Mouse (Mus musculus): ENCODE results near the gene Itgam. TPM values are rescaled to one million over a fixed set of nuclear protein-coding genes. Genes with fewer than 3 reads are reported as not detected.
A peak's percentile ranks its signal among the peaks of the same experiment; 100 is the strongest.
"Not testable (repeated sequence)": the region's sequence is repeated elsewhere in the genome, so short reads cannot be mapped to it uniquely, and the experiment has no call there.

Itgam gene
- polyA plus RNA-seq, 1 experiment from 2014 or later, result 1.8 TPM

GRCm38 (mm10) chr7:128024932-128025331 is 37.5 kb upstream of the Itgam start:
- WGBS, result 83% methylated on average over 4 of the region's 4 CpGs
- no peak overlapping the region for H3K4me2 ChIP-seq
- H3K9me3 ChIP-seq (ENCODE audit: control insufficient read depth, low read length), result no peaks in the 10 kb centered on the region
- H3K36me3 ChIP-seq (ENCODE audit: control insufficient read depth, insufficient read depth, low read length), result no peaks in the 10 kb centered on the region
- no peaks in the 10 kb centered on the region for H3K27me3 ChIP-seq (replicated peaks; ENCODE audit: control insufficient read depth, insufficient read depth, low read length)
- H3K4me1 ChIP-seq (replicated peaks; ENCODE audit: control insufficient read depth, insufficient read depth, low read length), result no peaks in the 10 kb centered on the region
- no peak overlapping the region for H3K9ac ChIP-seq (ENCODE audit: low read depth, low read length)
- no peak overlapping the region for H3K4me3 ChIP-seq (ENCODE audit: low read depth, low read length)
- DNase-seq (ENCODE audit: low spot score) (no peak), ATAC-seq (replicated peaks; ENCODE audit: low FRiP score) (no peak)
- no peak overlapping the region for H3K27ac ChIP-seq (ENCODE audit: low read depth, low read length)

DNA sequence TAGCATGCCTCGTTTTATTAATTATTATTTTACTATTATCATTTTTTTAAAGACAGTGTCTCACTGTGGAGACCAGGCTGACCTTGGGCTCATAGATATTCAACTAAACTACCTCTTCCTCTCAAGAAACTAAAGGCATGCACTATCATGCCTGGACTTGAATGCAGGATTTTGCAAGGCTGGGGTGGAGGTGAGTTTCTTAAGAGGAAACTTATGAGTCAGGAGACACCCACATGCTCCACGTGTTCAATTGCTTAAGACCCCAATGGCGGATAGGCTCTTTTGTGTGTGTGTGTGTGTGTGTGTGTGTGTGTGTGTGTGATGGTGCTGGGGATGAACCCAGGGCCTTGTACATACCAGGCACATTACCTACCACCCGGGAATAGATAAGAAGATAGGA is 37.1 kb upstream of the Itgam start:
- H3K4me3 ChIP-seq (ENCODE audit: low read depth, low read length), result no peak overlapping the region
- no peak overlapping the region for H3K27ac ChIP-seq (ENCODE audit: low read depth, low read length)
- H3K4me1 ChIP-seq (replicated peaks; ENCODE audit: control insufficient read depth, insufficient read depth, low read length), result no peaks in the 10 kb centered on the region
- ATAC-seq (replicated peaks; ENCODE audit: low FRiP score) (no peak), DNase-seq (ENCODE audit: low spot score) (no peak)
- no peaks in the 10 kb centered on the region for H3K9me3 ChIP-seq (ENCODE audit: control insufficient read depth, low read length)
- H3K4me2 ChIP-seq, result no peak overlapping the region
- WGBS, result 74% methylated on average over 4 of the region's 4 CpGs
- H3K36me3 ChIP-seq (ENCODE audit: control insufficient read depth, insufficient read depth, low read length), result no peaks in the 10 kb centered on the region
- H3K27me3 ChIP-seq (replicated peaks; ENCODE audit: control insufficient read depth, insufficient read depth, low read length), result no peaks in the 10 kb centered on the region
- H3K9ac ChIP-seq (ENCODE audit: low read depth, low read length), result no peak overlapping the region

DNA sequence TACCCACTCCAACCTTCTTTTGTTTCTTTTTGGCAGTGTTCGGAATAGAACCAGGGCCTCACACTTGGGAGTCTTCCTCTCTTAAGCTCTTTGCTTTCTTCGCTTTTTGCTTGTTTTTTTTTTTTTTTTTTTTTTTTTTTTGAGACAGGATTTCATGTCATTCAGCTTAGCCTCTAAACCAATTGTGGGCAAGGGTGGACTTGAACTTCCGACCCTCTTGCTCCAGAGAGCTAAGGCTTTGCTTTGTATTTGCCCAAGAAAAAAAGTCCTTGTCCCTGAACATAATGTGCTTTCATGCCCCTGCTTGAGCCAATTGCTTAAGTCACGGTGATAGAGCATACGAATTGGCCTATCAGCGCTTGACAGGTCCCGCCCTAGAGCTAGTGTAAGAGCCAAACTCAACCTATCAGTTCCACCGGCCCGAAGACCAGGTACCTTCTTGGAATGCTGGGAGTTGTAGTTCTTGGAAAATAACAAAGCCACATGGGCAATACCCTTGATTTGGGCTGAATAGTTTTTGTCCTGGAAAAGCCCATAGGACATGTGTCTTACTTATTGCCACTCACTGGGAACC is 30.9 kb upstream of the Itgam start:
- H3K4me1 ChIP-seq (replicated peaks; ENCODE audit: control insufficient read depth, insufficient read depth, low read length), result no peaks in the 10 kb centered on the region
- H3K27me3 ChIP-seq (replicated peaks; ENCODE audit: control insufficient read depth, insufficient read depth, low read length), result no peaks in the 10 kb centered on the region
- peak; percentile 85 for ATAC-seq (replicated peaks; ENCODE audit: low FRiP score)
- DNase-seq (ENCODE audit: low spot score), result no peak
- H3K4me2 ChIP-seq, result no peak overlapping the region
- WGBS, result 46% methylated on average over 9 of the region's 9 CpGs
- no peak overlapping the region for H3K4me3 ChIP-seq (ENCODE audit: low read depth, low read length)
- H3K36me3 ChIP-seq (ENCODE audit: control insufficient read depth, insufficient read depth, low read length), result no peaks in the 10 kb centered on the region
- H3K27ac ChIP-seq (ENCODE audit: low read depth, low read length), result no peak overlapping the region
- no peaks in the 10 kb centered on the region for H3K9me3 ChIP-seq (ENCODE audit: control insufficient read depth, low read length)
- no peak overlapping the region for H3K9ac ChIP-seq (ENCODE audit: low read depth, low read length)

DNA sequence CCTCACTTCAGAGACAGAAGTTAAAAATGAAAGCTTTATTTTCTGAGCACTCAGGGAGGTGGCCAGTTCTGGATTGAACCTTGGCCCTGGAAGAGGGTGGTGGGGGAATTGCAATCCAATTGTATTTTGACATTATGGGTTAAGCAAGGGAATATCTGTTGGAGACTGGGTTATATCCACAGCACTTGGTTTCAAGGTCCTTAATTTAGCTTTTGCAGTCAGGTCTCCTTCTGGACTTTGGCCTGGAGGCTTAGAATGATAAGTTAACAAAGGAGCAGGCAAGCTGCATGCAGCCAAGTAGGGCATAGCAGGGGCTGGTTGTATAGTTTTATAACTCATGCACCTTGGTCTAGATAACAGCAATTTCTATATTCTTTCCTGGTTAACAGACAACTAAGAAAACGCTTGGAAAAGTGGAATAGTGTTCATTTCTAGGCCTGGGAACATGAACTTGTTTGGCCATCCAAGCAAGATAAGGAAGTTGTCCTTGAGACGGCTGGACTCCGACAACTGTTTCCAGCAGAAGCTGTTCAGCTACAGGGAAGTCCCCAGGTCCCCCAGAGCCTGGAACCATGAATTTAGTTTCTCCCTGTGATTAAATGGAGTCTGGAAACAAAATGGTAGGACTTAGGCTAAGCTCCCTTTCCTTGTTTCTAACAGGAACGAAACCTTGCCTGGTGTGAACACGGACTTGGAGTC is 30.0 kb upstream of the Itgam start:
- 80% methylated on average over 5 of the region's 5 CpGs for WGBS
- H3K9ac ChIP-seq (ENCODE audit: low read depth, low read length), result no peak overlapping the region
- DNase-seq (ENCODE audit: low spot score), result no peak
- no peaks in the 10 kb centered on the region for H3K4me1 ChIP-seq (replicated peaks; ENCODE audit: control insufficient read depth, insufficient read depth, low read length)
- no peak overlapping the region for H3K4me3 ChIP-seq (ENCODE audit: low read depth, low read length)
- H3K27ac ChIP-seq (ENCODE audit: low read depth, low read length), result no peak overlapping the region
- no peaks in the 10 kb centered on the region for H3K27me3 ChIP-seq (replicated peaks; ENCODE audit: control insufficient read depth, insufficient read depth, low read length)
- H3K4me2 ChIP-seq, result no peak overlapping the region
- no peaks in the 10 kb centered on the region for H3K9me3 ChIP-seq (ENCODE audit: control insufficient read depth, low read length)
- ATAC-seq (replicated peaks; ENCODE audit: low FRiP score), result no peak
- no peaks in the 10 kb centered on the region for H3K36me3 ChIP-seq (ENCODE audit: control insufficient read depth, insufficient read depth, low read length)

DNA sequence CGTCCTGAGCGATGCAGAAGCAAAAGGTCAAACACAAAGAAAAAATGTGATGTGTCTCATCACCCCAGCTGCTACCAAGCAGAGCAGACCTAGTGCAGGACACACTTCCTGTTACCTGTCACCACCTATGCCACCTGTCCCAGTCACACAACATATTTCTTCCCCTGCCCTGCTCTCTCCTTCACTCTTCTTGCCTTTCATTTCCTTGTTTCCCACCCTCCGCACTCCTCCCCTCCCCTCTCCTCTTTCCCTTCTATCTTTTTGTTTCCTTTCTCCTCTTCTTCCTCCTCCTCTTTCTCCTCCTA is 29.5 kb upstream of the Itgam start:
- no peak overlapping the region for H3K4me3 ChIP-seq (ENCODE audit: low read depth, low read length)
- no peaks in the 10 kb centered on the region for H3K36me3 ChIP-seq (ENCODE audit: control insufficient read depth, insufficient read depth, low read length)
- no peak for ATAC-seq (replicated peaks; ENCODE audit: low FRiP score)
- no peak overlapping the region for H3K9ac ChIP-seq (ENCODE audit: low read depth, low read length)
- no peaks in the 10 kb centered on the region for H3K4me1 ChIP-seq (replicated peaks; ENCODE audit: control insufficient read depth, insufficient read depth, low read length)
- no peak overlapping the region for H3K27ac ChIP-seq (ENCODE audit: low read depth, low read length)
- no peaks in the 10 kb centered on the region for H3K9me3 ChIP-seq (ENCODE audit: control insufficient read depth, low read length)
- H3K27me3 ChIP-seq (replicated peaks; ENCODE audit: control insufficient read depth, insufficient read depth, low read length), result no peaks in the 10 kb centered on the region
- DNase-seq (ENCODE audit: low spot score), result no peak
- H3K4me2 ChIP-seq, result no peak overlapping the region
- WGBS, result 96% methylated on average over 3 of the region's 3 CpGs

GRCm38 (mm10) chr7:128033616-128034015 is 28.8 kb upstream of the Itgam start:
- H3K27me3 ChIP-seq (replicated peaks; ENCODE audit: control insufficient read depth, insufficient read depth, low read length), result no peaks in the 10 kb centered on the region
- H3K4me1 ChIP-seq (replicated peaks; ENCODE audit: control insufficient read depth, insufficient read depth, low read length), result no peaks in the 10 kb centered on the region
- no peak overlapping the region for H3K27ac ChIP-seq (ENCODE audit: low read depth, low read length)
- H3K36me3 ChIP-seq (ENCODE audit: control insufficient read depth, insufficient read depth, low read length), result no peaks in the 10 kb centered on the region
- H3K9me3 ChIP-seq (ENCODE audit: control insufficient read depth, low read length), result no peaks in the 10 kb centered on the region
- ATAC-seq (replicated peaks; ENCODE audit: low FRiP score) (no peak), DNase-seq (ENCODE audit: low spot score) (no peak)
- H3K4me3 ChIP-seq (ENCODE audit: low read depth, low read length), result no peak overlapping the region
- 76% methylated on average over 4 of the region's 4 CpGs for WGBS
- no peak overlapping the region for H3K4me2 ChIP-seq
- H3K9ac ChIP-seq (ENCODE audit: low read depth, low read length), result no peak overlapping the region

DNA sequence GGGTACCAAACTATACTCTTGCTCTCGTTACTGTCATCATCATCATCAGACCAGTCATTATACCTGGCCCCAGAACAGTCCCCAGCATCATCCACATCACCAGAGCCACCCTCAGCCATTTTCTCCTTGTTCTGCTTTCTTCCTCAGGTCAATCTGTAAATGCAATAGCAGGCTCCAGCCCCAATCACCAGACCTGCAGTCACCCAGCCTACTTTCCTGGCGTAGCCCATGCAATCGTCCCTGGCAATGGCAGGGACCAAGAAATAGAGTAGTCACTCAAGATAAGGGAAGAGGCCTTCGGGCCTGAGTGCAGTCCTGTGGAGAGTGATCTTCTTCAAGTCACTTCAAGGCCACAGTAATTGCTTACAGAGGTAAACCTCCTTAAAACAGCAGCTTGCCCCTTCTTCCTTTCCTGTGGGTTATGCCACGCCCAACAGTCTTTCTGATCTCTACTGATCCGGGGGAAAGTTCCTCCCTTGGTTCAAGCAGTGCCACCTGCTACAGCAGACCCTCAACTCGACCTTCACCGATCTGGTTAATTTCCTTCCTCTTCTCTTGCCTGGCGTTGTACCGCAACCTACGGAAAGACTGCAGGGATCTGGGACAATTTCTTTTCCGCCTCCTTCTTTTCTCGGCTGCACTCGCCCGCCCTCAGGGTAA is 20.1 kb upstream of the Itgam start:
- 46% methylated on average over 14 of the region's 15 CpGs for WGBS
- H3K36me3 ChIP-seq (ENCODE audit: control insufficient read depth, insufficient read depth, low read length); DNase-seq (ENCODE audit: low spot score); ATAC-seq (replicated peaks; ENCODE audit: low FRiP score); H3K4me2 ChIP-seq; H3K27ac ChIP-seq (ENCODE audit: low read depth, low read length); H3K9ac ChIP-seq (ENCODE audit: low read depth, low read length); H3K27me3 ChIP-seq (replicated peaks; ENCODE audit: control insufficient read depth, insufficient read depth, low read length); H3K4me3 ChIP-seq (ENCODE audit: low read depth, low read length); H3K9me3 ChIP-seq (ENCODE audit: control insufficient read depth, low read length); H3K4me1 ChIP-seq (replicated peaks; ENCODE audit: control insufficient read depth, insufficient read depth, low read length): not testable (repeated sequence)

DNA sequence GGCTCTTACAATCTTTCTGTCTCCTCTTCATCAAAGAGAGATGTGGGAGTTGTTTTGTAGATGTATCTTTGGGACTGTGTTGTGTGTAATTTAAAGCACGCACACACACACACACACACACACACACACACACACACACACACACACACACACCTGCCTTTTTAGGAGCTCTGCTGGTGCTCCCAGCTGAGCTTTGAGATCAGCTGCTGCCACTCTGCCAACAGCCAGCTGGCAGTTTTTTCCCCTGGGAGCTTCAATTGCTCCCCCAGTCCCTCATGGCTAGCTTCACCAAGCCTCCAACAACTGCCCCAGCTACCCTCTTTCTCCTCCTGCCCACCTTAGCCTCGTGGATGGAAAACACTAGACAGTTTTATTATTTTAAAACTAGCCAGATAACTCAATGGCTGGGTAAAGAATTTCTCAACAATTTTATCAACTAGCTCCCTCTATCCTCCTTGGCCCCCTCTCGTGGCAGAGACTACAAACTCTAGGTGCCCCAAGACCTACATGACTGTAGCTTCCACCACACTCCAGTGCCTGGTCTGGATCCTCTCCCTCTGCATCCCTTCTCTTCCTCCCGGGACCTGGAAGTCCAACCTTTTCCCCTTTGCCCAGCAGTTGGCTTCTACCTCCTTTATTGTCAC is 18.2 kb upstream of the Itgam start:
- Histone ChIP-seq H3K36me3 (ENCODE audit: control insufficient read depth, insufficient read depth, low read length) (no peaks in the 10 kb centered on the region), H3K27ac (ENCODE audit: low read depth, low read length) (no peak overlapping the region), H3K4me2 (no peak overlapping the region), H3K4me1 (replicated peaks; ENCODE audit: control insufficient read depth, insufficient read depth, low read length) (0 out of 2 replicates have a peak, but pooled peaks cover 3% of the 10 kb centered on the region), H3K4me3 (ENCODE audit: low read depth, low read length) (no peak overlapping the region), H3K9me3 (ENCODE audit: control insufficient read depth, low read length) (no peaks in the 10 kb centered on the region), H3K9ac (ENCODE audit: low read depth, low read length) (no peak overlapping the region), H3K27me3 (replicated peaks; ENCODE audit: control insufficient read depth, insufficient read depth, low read length) (no peaks in the 10 kb centered on the region)
- no peak for DNase-seq (ENCODE audit: low spot score)
- 65% methylated on average over 4 of the region's 4 CpGs for WGBS
- ATAC-seq (replicated peaks; ENCODE audit: low FRiP score), result no peak

All from liver, embryonic 11.5 days (tissue).